Mouse (Mus musculus): ENCODE measurements at regions not wholly inside any gene's neighbourhood (a gene's known extent, or its start where the extent isn't known, plus 50 kb on each side); places are given as distances from the start of the nearest gene placed in this dataset.

GRCm38 (mm10) chr9:41734925-41735447 lies 389.1 kb downstream of the Sorl1 start:
- no peaks in the 10 kb centered on the region for H3K9me3 ChIP-seq (ENCODE audit: control insufficient read depth, low read length)
- H3K27me3 ChIP-seq (ENCODE audit: control insufficient read depth) = peaks cover 9% of the 10 kb centered on the region
- no peak for TF ChIP-seq TAL1 (IDR thresholded peaks at IDR 0.05; ENCODE audit: low read length)
- no peak for TF ChIP-seq GATA1 (IDR thresholded peaks at IDR 0.05; ENCODE audit: low read length)
- H3K4me3 ChIP-seq (replicated peaks) = no peak overlapping the region
- no peaks in the 10 kb centered on the region for H3K4me1 ChIP-seq (ENCODE audit: control insufficient read depth)
- H3K36me3 ChIP-seq (ENCODE audit: control insufficient read depth) = no peaks in the 10 kb centered on the region

DNA sequence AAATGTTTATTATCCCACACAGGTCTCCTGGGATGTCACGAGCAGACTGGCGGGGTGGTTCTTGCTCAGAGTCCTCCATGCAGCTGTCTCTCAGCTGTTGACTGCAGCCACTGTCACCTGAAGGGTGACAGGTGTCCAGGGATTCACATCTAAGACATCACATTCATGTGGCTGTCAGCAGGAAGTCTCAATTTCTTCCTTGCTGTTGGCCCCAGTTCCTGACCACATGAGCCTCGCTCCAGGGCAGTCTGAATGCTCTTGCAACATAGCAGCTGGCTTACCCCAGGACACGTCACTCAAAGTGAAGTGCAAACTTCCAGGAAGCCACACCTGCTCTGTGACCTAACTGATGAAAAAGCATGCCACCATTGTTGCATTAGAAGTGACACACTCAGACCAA lies 402.5 kb downstream of the Sorl1 start:
- H3K9me3 ChIP-seq (ENCODE audit: control insufficient read depth, low read length) = no peaks in the 10 kb centered on the region
- no peak for TF ChIP-seq GATA1 (IDR thresholded peaks at IDR 0.05; ENCODE audit: low read length)
- TF ChIP-seq TAL1 (IDR thresholded peaks at IDR 0.05; ENCODE audit: low read length) = no peak
- H3K4me1 ChIP-seq (ENCODE audit: control insufficient read depth) = no peaks in the 10 kb centered on the region

GRCm38 (mm10) chr9:41715231-41715630 lies 408.9 kb downstream of the Sorl1 start:
- no peak overlapping the region for H3K4me3 ChIP-seq (replicated peaks)
- H3K27me3 ChIP-seq (ENCODE audit: control insufficient read depth) = no peaks in the 10 kb centered on the region
- H3K36me3 ChIP-seq (ENCODE audit: control insufficient read depth) = no peaks in the 10 kb centered on the region
- TF ChIP-seq GATA1 (IDR thresholded peaks at IDR 0.05; ENCODE audit: low read length) (no peak), TAL1 (IDR thresholded peaks at IDR 0.05; ENCODE audit: low read length) (no peak)
- no peaks in the 10 kb centered on the region for H3K4me1 ChIP-seq (ENCODE audit: control insufficient read depth)
- peaks cover 2% of the 10 kb centered on the region; the same call in 1 of the 2 replicates for H3K9me3 ChIP-seq (ENCODE audit: control insufficient read depth, low read length)

More for the DNA sequence above, 402.5 kb downstream of the Sorl1 start:
- no peaks in the 10 kb centered on the region for H3K36me3 ChIP-seq (ENCODE audit: control insufficient read depth)
- H3K4me3 ChIP-seq (replicated peaks) = no peak overlapping the region
- no peaks in the 10 kb centered on the region for H3K27me3 ChIP-seq (ENCODE audit: control insufficient read depth)

DNA sequence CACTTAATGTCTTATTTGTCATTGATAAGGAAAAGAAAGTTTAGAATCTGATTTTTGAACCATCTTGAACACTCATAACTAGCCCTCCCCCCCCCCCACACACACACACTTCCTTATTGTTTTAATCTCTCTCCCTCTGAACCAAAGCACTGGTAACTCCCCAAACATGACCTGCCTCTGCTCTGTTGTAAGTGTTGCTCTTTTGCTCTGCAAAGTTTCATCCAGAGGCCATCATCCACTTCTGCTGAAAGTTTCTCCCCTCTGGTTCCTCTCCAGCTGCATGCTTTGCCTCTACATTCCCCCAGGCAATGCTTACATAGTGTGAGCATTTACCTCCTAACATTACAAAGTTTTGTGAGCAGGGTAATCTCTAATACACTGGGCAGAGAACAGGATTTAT lies 418.1 kb downstream of the Sorl1 start:
- H3K4me1 ChIP-seq (ENCODE audit: control insufficient read depth) = no peaks in the 10 kb centered on the region
- no peaks in the 10 kb centered on the region for H3K36me3 ChIP-seq (ENCODE audit: control insufficient read depth)
- TF ChIP-seq TAL1 (IDR thresholded peaks at IDR 0.05; ENCODE audit: low read length) (no peak), GATA1 (IDR thresholded peaks at IDR 0.05; ENCODE audit: low read length) (no peak)
- H3K9me3 ChIP-seq (ENCODE audit: control insufficient read depth, low read length) = no peaks in the 10 kb centered on the region
- no peak overlapping the region for H3K4me3 ChIP-seq (replicated peaks)
- H3K27me3 ChIP-seq (ENCODE audit: control insufficient read depth) = no peaks in the 10 kb centered on the region

DNA sequence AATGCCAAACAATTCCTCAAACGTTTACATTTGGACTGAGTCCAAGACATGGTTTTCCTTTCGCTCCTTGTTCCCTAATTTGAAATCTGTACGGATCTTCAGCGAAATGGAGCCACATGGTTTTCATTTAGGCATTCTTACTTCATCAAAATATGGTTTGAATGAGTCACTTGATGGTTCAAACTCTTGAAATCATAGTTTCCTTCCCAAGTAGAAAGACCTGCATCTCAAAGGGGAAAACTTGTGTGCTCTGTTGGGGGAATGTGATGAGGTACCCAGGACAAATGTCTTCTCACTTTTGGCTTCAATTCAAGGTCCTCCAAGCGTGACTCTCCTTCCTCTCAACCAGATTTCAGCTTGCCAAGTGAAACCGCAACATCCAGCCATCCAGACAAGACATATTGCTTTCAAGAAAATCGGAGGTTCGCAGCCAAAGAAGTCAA lies 418.6 kb downstream of the Sorl1 start:
- no peaks in the 10 kb centered on the region for H3K36me3 ChIP-seq (ENCODE audit: control insufficient read depth)
- H3K4me1 ChIP-seq (ENCODE audit: control insufficient read depth) = no peaks in the 10 kb centered on the region

DNA sequence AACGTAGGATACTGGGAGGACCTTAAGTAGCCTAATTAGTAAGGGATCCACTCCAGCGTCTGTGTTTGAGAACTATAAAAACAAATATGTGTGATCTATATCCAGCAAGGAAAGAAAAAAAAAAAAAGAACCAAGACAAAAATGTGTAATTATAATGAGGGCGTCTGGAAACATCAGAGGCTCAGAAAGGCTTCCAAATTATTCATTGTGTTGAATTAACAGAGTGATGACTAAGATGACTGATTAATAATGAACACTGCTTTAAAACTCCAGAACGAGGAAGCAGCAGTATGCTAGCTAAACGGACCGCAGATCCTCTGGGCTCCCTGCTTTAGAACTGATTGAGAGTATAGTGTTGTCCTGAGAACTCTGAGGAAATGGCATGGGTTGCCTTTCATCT lies 421.0 kb downstream of the Sorl1 start:
- TF ChIP-seq TAL1 (IDR thresholded peaks at IDR 0.05; ENCODE audit: low read length) = no peak
- TF ChIP-seq GATA1 (IDR thresholded peaks at IDR 0.05; ENCODE audit: low read length) = no peak
- no peak overlapping the region for H3K4me3 ChIP-seq (replicated peaks)
- no peaks in the 10 kb centered on the region for H3K27me3 ChIP-seq (ENCODE audit: control insufficient read depth)
- H3K4me1 ChIP-seq (ENCODE audit: control insufficient read depth) = no peaks in the 10 kb centered on the region
- H3K9me3 ChIP-seq (ENCODE audit: control insufficient read depth, low read length) = no peaks in the 10 kb centered on the region
- H3K36me3 ChIP-seq (ENCODE audit: control insufficient read depth) = no peaks in the 10 kb centered on the region

More for the DNA sequence above, 418.6 kb downstream of the Sorl1 start:
- Histone ChIP-seq H3K4me3 (replicated peaks) (no peak overlapping the region), H3K27me3 (ENCODE audit: control insufficient read depth) (no peaks in the 10 kb centered on the region), H3K9me3 (ENCODE audit: control insufficient read depth, low read length) (no peaks in the 10 kb centered on the region)
- no peak for TF ChIP-seq TAL1 (IDR thresholded peaks at IDR 0.05; ENCODE audit: low read length)
- no peak for TF ChIP-seq GATA1 (IDR thresholded peaks at IDR 0.05; ENCODE audit: low read length)

DNA sequence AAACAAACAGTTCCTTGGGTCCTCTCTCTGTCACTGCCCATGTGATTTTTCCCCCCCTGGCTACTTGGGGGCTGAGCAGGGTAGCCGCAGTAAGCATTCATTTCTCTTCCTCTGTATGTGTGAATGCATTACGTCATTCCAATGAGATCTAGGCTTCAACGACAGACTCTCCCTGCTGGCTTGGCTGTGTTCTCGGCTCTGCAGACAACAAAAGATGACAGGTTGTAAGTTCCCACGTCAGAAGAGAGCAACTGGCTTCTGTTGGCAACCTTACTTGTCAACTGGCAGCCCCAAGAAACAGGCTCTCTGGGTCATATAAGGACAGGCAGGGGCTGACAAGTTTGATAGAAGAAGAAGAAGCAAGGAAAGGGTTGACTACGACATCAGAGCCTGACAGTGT lies 423.4 kb downstream of the Sorl1 start:
- no peaks in the 10 kb centered on the region for H3K36me3 ChIP-seq (ENCODE audit: control insufficient read depth)
- TF ChIP-seq TAL1 (IDR thresholded peaks at IDR 0.05; ENCODE audit: low read length) = no peak
- TF ChIP-seq GATA1 (IDR thresholded peaks at IDR 0.05; ENCODE audit: low read length) = no peak
- no peaks in the 10 kb centered on the region for H3K27me3 ChIP-seq (ENCODE audit: control insufficient read depth)
- no peaks in the 10 kb centered on the region for H3K4me1 ChIP-seq (ENCODE audit: control insufficient read depth)
- no peak overlapping the region for H3K4me3 ChIP-seq (replicated peaks)
- H3K9me3 ChIP-seq (ENCODE audit: control insufficient read depth, low read length) = no peaks in the 10 kb centered on the region

DNA sequence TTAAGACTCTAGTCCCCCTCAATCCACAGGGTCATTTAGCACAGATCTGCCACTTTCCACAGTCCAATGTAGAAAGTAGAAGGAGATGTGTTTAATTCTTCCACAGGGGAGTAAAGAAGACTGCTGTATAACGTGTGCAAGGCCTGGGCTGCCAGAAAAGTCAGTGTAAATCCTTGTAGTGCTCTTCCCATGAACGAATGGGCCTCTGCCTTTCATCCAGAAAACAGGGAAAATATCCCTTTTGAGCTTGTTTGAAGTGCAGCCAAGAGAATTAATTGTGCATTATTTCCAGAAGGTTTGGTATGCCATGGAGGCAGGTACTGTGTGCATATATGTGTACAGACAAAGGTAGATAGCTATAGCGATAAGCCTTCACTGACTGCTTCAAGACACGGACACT lies 425.1 kb downstream of the Sorl1 start:
- Histone ChIP-seq H3K36me3 (ENCODE audit: control insufficient read depth) (no peaks in the 10 kb centered on the region), H3K27me3 (ENCODE audit: control insufficient read depth) (no peaks in the 10 kb centered on the region), H3K4me3 (replicated peaks) (no peak overlapping the region), H3K9me3 (ENCODE audit: control insufficient read depth, low read length) (no peaks in the 10 kb centered on the region), H3K4me1 (ENCODE audit: control insufficient read depth) (no peaks in the 10 kb centered on the region)
- TF ChIP-seq GATA1 (IDR thresholded peaks at IDR 0.05; ENCODE audit: low read length) (no peak), TAL1 (IDR thresholded peaks at IDR 0.05; ENCODE audit: low read length) (no peak)

DNA sequence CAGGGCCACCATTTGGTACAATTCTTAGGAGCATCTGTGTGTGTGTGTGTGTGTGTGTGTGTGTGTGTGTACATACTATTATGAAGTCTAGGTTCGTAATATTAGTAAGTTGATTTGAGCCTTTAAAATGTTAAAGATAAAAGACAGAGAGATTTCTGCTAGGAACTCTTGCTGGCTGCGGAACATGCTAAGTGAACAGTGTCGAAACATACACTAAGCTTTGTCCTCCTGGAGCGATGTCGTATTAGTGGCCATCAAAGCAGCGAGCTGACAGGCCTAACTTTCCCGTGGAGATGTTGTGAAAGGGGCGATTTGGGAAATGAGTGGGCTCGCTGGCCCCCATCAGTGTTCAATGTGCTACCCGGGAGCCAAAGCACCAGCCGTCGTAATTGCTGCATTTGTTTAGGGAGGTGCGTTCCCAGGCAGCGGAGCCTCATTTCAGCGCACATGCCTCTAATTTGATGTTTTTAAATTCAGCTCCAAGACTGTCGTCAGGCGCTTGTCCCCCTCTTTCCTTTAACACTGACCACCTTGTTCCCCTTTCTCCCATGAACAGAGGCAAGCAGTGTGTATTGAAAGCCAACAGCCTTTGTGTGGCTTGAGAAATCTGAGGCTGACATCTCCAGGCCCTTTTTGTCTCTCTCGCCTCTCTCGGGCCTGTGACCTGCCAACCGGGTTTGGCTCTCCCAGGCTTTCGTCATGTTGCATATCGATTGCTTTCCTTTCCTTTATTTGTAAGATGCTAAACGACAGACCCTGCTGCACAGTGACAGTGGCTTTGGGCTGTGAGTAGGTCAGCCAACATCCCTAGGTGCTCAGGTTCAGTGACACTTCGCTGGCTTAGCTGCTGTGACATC lies 426.3 kb downstream of the Sorl1 start:
- H3K4me1 ChIP-seq (ENCODE audit: control insufficient read depth) = no peaks in the 10 kb centered on the region
- H3K36me3 ChIP-seq (ENCODE audit: control insufficient read depth) = no peaks in the 10 kb centered on the region
- no peak overlapping the region for H3K4me3 ChIP-seq (replicated peaks)
- TF ChIP-seq TAL1 (IDR thresholded peaks at IDR 0.05; ENCODE audit: low read length) (no peak), GATA1 (IDR thresholded peaks at IDR 0.05; ENCODE audit: low read length) (no peak)
- no peaks in the 10 kb centered on the region for H3K27me3 ChIP-seq (ENCODE audit: control insufficient read depth)
- H3K9me3 ChIP-seq (ENCODE audit: control insufficient read depth, low read length) = no peaks in the 10 kb centered on the region
